Mouse (Mus musculus) liver, embryonic 16.5 days (tissue): Measurements from ENCODE around the gene Tanc2. TPM values are rescaled to one million over a fixed set of nuclear protein-coding genes. Genes with fewer than 3 reads are reported as not detected.

Source experiments
- ATAC-seq: fragments of 200-750 bp; cut with Nextera tagmentation; 2 replicates; pipeline ENCODE4 v1.8.0; 2017; ENCODE audit warnings: low read depth, mild to moderate bottlenecking, moderate number of reproducible peaks, moderate library complexity
- H3K27ac ChIP-seq: fragments of 300-500 bp; sonication (generic); 2 replicates; pipeline ENCODE4 v1.5.1; 2014; ENCODE audit warnings: mild to moderate bottlenecking, low read length
- H3K27me3 ChIP-seq: fragments of 300-500 bp; sonication (generic); 2 replicates; pipeline ENCODE4 v1.6.1; 2014; ENCODE audit warnings: low read depth, low read length, mixed read lengths; ENCODE audit not compliant: control insufficient read depth, insufficient read depth
- H3K36me3 ChIP-seq: fragments of 300-500 bp; sonication (generic); 2 replicates; pipeline ENCODE4 v1.6.1; 2014; ENCODE audit warnings: mild to moderate bottlenecking; ENCODE audit not compliant: control insufficient read depth, insufficient read depth
- H3K4me1 ChIP-seq: fragments of 300-500 bp; sonication (generic); 2 replicates; pipeline ENCODE4 v1.6.1; 2014; ENCODE audit warnings: low read depth, low read length, mixed read lengths; ENCODE audit not compliant: control insufficient read depth
- H3K4me2 ChIP-seq: fragments of 300-500 bp; sonication (generic); 2 replicates; pipeline ENCODE4 v1.6.1; 2014; ENCODE audit warnings: low read depth, low read length, mixed read lengths
- H3K4me3 ChIP-seq: fragments of 300-500 bp; sonication (generic); 2 replicates; pipeline ENCODE4 v1.5.1; 2014; ENCODE audit warnings: low read depth, mild to moderate bottlenecking, low read length
- H3K9ac ChIP-seq: fragments of 300-500 bp; sonication (generic); 2 replicates; pipeline ENCODE4 v1.6.1; 2014; ENCODE audit warnings: low read depth, low read length
- H3K9me3 ChIP-seq: fragments of 300-500 bp; sonication (generic); replicated peaks from 2 replicates; pipeline ENCODE4 v1.6.1; 2016; ENCODE audit warnings: low read length; ENCODE audit not compliant: control insufficient read depth
- WGBS: fragments of 180-500 bp; shearing (Covaris S2); extraction: QIAGEN DNeasy Blood & Tissue Kit; methylation state at CpG from one replicate; pipeline ENCODE4 v1.1.7; 2014; ENCODE audit not compliant: insufficient replicate concordance; 5-methylcytosine and 5-hydroxymethylcytosine counted together
- polyA plus RNA-seq: library from polyadenylated mRNA; unstranded; fragments of >200 nt; fragmentation: Nextera tagmentation; extraction: Ambion mirVana; gene quantifications from 2 replicates; pipeline ENCODE4 v1.2.1, GENCODE M21; 2015

The Tanc2 gene
- polyA plus RNA-seq, 1 experiment from 2014 or later, result 0.83 TPM

DNA sequence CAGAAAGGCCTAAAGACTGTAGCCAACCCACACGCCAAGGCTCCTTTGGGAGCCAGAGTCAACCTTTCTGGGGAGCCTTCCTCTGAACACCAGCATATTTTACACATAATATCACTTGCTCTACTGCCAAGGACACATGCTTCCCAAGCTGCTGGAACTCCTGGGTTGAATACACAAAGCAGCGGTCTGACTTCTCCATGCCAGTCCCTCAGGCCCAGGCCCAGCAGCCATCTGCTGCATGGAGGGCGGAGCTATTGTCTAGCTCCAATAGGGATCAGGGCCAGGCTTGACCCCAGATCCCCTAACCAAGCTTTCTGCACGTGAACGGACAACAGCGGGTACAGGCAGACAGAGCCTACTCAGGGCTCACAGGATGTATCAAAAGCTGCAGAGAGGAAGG lies 345.0 kb downstream of the Tanc2 start:
- no peak overlapping the region for H3K9ac ChIP-seq
- H3K9me3 ChIP-seq, result no peaks in the 10 kb centered on the region
- 67% methylated on average over 6 of the region's 6 CpGs for WGBS
- no peak overlapping the region for H3K4me3 ChIP-seq
- no peaks in the 10 kb centered on the region for H3K4me1 ChIP-seq
- H3K36me3 ChIP-seq, result no peaks in the 10 kb centered on the region
- H3K27ac ChIP-seq, result no peak overlapping the region
- H3K4me2 ChIP-seq, result no peak overlapping the region
- ATAC-seq, result no peak
- H3K27me3 ChIP-seq, result no peaks in the 10 kb centered on the region

DNA sequence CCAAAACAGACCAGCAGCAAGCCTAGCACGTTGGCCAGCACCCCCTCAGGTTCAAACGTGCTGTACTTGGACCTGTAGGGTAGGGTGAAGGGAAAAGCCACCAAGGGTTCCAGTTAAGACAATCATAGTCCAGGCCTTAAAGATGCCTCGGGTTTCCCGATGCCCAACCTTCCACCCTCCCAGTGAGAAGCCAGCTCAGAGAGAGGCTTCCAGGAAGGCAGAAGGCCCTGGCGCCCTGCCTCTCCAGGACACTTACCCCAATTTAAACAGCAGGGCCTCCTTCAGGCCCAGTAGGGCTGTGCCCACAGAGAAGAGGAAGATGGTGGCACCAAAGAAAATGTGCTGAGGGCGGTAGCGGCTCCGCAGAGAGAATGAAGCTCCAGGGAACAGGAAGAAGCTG lies 345.7 kb downstream of the Tanc2 start:
- Histone ChIP-seq H3K9ac (no peak overlapping the region), H3K4me1 (no peaks in the 10 kb centered on the region), H3K4me2 (no peak overlapping the region), H3K27ac (no peak overlapping the region), H3K4me3 (no peak overlapping the region), H3K27me3 (no peaks in the 10 kb centered on the region), H3K9me3 (no peaks in the 10 kb centered on the region), H3K36me3 (no peaks in the 10 kb centered on the region)
- no peak for ATAC-seq
- 63% methylated on average over 8 of the region's 8 CpGs for WGBS

DNA sequence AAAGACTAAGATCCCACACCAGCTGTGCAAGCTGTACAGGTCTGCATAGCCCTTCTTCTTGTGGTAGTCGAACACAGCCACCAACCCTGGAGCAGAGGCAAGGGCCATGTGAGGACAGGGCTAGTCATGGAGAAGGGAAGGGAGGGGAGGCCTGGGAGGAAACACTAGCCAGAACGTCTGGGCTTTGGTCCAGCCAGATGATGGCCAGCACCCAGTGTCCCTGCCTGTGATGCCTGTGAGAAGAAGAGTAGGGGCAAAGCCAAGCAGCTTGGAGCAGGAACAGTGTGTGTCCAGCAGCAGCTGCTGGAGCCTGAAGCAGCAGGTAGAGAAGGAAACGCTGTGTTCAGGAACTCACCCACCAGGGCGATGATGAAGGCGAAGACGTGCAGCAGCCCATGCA lies 346.4 kb downstream of the Tanc2 start:
- 63% methylated on average over 6 of the region's 6 CpGs for WGBS
- no peaks in the 10 kb centered on the region for H3K36me3 ChIP-seq
- ATAC-seq, result no peak
- H3K27ac ChIP-seq, result no peak overlapping the region
- H3K9ac ChIP-seq, result no peak overlapping the region
- no peaks in the 10 kb centered on the region for H3K9me3 ChIP-seq
- H3K4me1 ChIP-seq, result no peaks in the 10 kb centered on the region
- no peak overlapping the region for H3K4me3 ChIP-seq
- H3K4me2 ChIP-seq, result no peak overlapping the region
- H3K27me3 ChIP-seq, result peaks cover 2% of the 10 kb centered on the region; the same call in 1 of the 2 replicates

DNA sequence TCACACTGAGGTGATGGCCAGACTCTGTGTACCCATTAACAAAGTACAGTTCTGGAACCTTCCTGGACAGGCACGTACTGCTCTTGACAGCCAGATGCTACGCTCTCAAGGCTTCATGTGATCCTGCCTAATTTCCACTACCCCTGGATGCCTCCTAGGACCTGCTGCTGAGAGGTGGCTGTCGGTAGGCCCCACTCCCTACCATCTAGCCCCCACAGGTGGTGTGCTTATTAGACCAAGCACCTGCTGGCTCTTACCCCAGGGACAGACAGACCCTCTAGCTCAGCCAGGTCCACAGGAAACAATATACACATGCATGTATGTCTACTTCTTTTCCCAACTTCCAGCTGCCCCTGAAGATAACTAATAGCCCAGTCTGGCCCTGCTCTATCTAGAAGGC lies 347.2 kb downstream of the Tanc2 start:
- ATAC-seq, result no peak
- Histone ChIP-seq H3K9me3 (no peaks in the 10 kb centered on the region), H3K36me3 (no peaks in the 10 kb centered on the region), H3K27ac (no peak overlapping the region), H3K4me1 (no peaks in the 10 kb centered on the region), H3K9ac (no peak overlapping the region), H3K4me3 (no peak overlapping the region), H3K4me2 (no peak overlapping the region), H3K27me3 (peaks cover 8% of the 10 kb centered on the region; the same call in 1 of the 2 replicates)
- 86% methylated on average over 3 of the region's 3 CpGs for WGBS

DNA sequence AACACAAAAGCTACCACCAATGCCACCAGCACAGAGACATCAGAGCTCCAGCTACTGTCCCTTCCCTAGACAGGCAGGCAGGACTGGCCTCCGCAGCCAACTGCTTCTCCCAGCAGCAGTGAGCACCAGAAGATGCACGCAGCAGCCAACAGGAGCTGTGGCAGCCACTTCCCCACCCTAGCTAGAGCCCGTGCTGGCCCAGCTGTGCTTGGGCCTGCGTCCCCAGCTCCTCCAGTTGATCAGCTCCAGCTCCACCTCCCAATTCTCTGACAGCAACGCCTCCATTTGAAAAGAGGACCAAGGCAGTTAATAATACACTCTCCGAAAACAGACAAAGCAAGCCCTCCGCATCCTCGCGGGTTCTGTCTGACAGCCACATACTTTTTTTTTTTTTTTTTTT lies 349.0 kb downstream of the Tanc2 start:
- no peak overlapping the region for H3K4me3 ChIP-seq
- peaks cover 4% of the 10 kb centered on the region for H3K4me1 ChIP-seq
- H3K9me3 ChIP-seq, result no peaks in the 10 kb centered on the region
- 50% methylated on average over 9 of the region's 9 CpGs for WGBS
- H3K9ac ChIP-seq, result no peak overlapping the region
- no peak overlapping the region for H3K27ac ChIP-seq
- peaks cover 19% of the 10 kb centered on the region for H3K27me3 ChIP-seq
- H3K4me2 ChIP-seq, result no peak overlapping the region
- no peaks in the 10 kb centered on the region for H3K36me3 ChIP-seq
- ATAC-seq, result no peak

DNA sequence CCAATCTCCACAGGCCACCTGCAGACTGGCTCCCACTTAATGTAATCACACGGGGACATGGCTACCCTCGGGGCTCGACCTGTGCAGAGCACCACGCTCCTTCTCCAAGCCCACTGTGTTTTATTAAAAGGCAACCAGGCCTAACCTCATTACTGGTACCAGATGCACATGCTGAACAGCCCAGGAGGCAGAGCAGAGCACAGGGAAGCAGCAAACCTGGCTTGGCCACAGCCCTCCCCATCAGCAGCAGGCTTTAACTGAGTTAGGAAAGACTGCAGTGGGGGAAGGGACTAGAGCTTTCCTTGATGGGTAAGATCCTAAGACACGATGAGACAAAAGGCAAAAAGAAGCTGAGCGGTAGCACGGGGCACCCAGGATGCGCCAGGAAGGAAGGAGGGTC lies 352.2 kb downstream of the Tanc2 start:
- no peak overlapping the region for H3K4me3 ChIP-seq
- H3K27me3 ChIP-seq, result peaks cover 31% of the 10 kb centered on the region
- H3K27ac ChIP-seq, result no peak overlapping the region
- ATAC-seq, result no peak
- H3K4me2 ChIP-seq, result no peak overlapping the region
- H3K9ac ChIP-seq, result no peak overlapping the region
- H3K36me3 ChIP-seq, result no peaks in the 10 kb centered on the region
- WGBS, result 50% methylated on average over 8 of the region's 8 CpGs
- H3K4me1 ChIP-seq, result peaks cover 9% of the 10 kb centered on the region
- H3K9me3 ChIP-seq, result no peaks in the 10 kb centered on the region

DNA sequence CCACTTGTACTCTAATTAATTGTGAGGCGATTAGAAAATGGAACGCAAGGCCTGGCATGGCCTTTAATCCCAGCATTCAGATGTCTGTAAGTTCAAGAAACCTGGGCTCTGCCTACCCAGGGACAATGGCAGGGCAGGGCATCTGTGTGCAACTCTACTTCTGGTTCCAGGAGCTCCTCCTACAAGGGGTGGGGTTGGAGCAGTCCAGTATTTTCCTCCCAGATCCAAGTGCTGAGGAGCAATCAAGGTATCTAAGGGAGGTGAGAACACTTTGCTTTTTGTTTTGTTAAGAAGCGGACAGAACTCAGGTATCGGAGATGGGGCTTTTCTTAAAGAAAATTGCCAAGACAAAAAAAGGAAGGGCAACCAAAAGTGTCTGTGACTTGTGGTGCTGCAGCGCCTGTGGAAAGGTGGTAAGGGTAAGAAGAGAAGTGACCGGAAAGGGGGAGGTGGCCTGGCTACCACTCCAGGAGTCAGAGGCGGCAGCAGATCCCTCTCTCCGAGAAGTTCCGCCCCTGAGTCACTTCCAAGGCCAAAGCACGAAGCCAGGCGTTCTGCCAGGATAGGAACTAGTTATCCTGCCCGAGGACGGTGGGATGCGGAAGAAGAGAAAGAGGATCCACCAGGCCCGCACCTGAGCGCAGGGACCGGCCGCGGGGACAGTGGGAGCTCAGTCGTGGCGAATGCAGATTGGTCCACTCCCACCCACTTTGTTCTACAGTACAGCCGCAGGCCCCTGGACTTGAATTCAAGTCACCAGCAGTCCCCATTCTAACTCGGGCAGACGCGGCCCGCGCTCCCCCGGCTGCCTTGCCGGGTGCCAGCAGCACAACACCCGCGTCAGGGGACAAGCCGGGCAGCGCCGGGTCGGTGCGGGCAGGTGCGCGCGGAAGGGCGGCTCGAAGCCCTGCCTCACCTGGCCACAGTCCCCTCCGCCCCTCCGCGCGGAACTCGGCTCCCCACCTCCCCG lies 353.6 kb downstream of the Tanc2 start:
- Histone ChIP-seq H3K4me2 (peak overlapping the region; percentile 89), H3K27me3 (peaks cover 31% of the 10 kb centered on the region), H3K4me3 (peak overlapping the region; percentile 65), H3K9ac (peak overlapping the region; percentile 50), H3K27ac (no peak overlapping the region), H3K36me3 (no peaks in the 10 kb centered on the region), H3K4me1 (peaks cover 9% of the 10 kb centered on the region), H3K9me3 (no peaks in the 10 kb centered on the region)
- 6% methylated on average over 47 of the region's 47 CpGs for WGBS
- peak; percentile 7; the same call in 1 of the 2 replicates for ATAC-seq

DNA sequence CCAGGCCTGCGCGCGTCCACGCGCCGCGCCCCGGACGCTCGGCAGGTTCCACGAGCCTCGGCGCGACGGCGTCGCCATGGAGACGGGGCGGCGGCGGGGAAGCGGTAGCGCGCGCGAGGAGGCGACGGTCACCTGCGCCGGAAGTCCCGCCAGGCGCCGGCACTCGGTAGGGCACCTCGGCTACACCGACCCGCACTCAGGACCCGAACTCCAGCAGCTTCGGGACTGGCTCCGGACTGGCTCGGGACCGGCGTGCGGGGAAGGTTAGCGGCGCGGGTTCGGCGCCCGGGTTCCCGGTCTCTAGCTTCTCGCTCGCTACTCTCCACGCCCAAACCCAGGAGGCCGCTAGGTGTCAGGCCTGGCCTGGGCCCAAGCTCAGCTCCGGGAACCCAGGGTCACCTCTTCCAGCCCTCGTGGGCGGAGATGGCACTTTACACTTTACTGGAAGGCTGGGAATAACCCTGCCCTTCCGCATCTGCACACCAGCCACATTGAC lies 354.4 kb downstream of the Tanc2 start:
- under 1% methylated on average over 58 of the region's 59 CpGs for WGBS
- Histone ChIP-seq H3K27me3 (peaks cover 31% of the 10 kb centered on the region), H3K27ac (no peak overlapping the region), H3K36me3 (no peaks in the 10 kb centered on the region), H3K4me3 (peak overlapping the region; percentile 65), H3K9ac (peak overlapping the region; percentile 50), H3K4me2 (peak overlapping the region; percentile 89), H3K9me3 (no peaks in the 10 kb centered on the region), H3K4me1 (peaks cover 9% of the 10 kb centered on the region)
- ATAC-seq, result peak; percentile 73
